Mouse (Mus musculus): ENCODE data around the gene Odf3l2.

The Odf3l2 gene

GRCm38 (mm10) chr10:79625398-79625797 lies 20.1 kb downstream of the Odf3l2 start:
- no peak for DNase-seq

- no peak for DNase-seq
Observed at GRCm38 (mm10) chr10:79623950-79624349, 21.6 kb downstream of the Odf3l2 start.

GRCm38 (mm10) chr10:79616376-79616775 lies 29.2 kb downstream of the Odf3l2 start:
- DNase-seq, result no peak

- DNase-seq, result no peak
Observed at GRCm38 (mm10) chr10:79615860-79616259, 29.7 kb downstream of the Odf3l2 start.

- DNase-seq, result no peak
Observed at GRCm38 (mm10) chr10:79614305-79614643, 31.3 kb downstream of the Odf3l2 start.

- DNase-seq, result peak; percentile 90
Observed at GRCm38 (mm10) chr10:79613578-79614304, 31.8 kb downstream of the Odf3l2 start, which contains the start of gene C2cd4c. Gene C2cd4c, minus strand, starts transcription at chr10:79614025.

- peak; percentile 78 for DNase-seq
Observed at GRCm38 (mm10) chr10:79612192-79613135, 33.1 kb downstream of the Odf3l2 start.

GRCm38 (mm10) chr10:79611296-79611695 lies 34.2 kb downstream of the Odf3l2 start:
- DNase-seq, result no peak

- DNase-seq, result no peak
Observed at GRCm38 (mm10) chr10:79609276-79609675, 36.3 kb downstream of the Odf3l2 start.

- DNase-seq, result no peak
Observed at GRCm38 (mm10) chr10:79607892-79608291, 37.6 kb downstream of the Odf3l2 start.

GRCm38 (mm10) chr10:79606537-79606936 lies 39.0 kb downstream of the Odf3l2 start:
- no peak for DNase-seq

- no peak for DNase-seq
Observed at GRCm38 (mm10) chr10:79597936-79598230, 47.7 kb downstream of the Odf3l2 start.

- DNase-seq, result peak; percentile 10
Observed at GRCm38 (mm10) chr10:79597051-79597935, 48.2 kb downstream of the Odf3l2 start.

- DNase-seq, result no peak
Observed at GRCm38 (mm10) chr10:79595590-79595929, 50.0 kb downstream of the Odf3l2 start.

GRCm38 (mm10) chr10:79594872-79595589 lies 50.5 kb downstream of the Odf3l2 start:
- DNase-seq, result peak; percentile 88

- no peak for DNase-seq
Observed at GRCm38 (mm10) chr10:79594111-79594510, 51.4 kb downstream of the Odf3l2 start.

GRCm38 (mm10) chr10:79590702-79591101 lies 54.8 kb downstream of the Odf3l2 start:
- no peak for DNase-seq

Measured in embryo, embryonic 11 days (tissue).